Mouse (Mus musculus) thymus, adult 2 months (tissue): ENCODE data around the gene Lair1.
"Not testable (repeated sequence)": the region's sequence is repeated elsewhere in the genome, so short reads cannot be mapped to it uniquely, and the experiment has no call there.

Source experiments
- CTCF ChIP-seq: fragments of 200-500 bp; IDR thresholded peaks from 2 replicates; pipeline ENCODE4 v1.5.1; 2012; ENCODE audit warnings: mild to moderate bottlenecking, control low read depth, low read length, moderate library complexity, borderline replicate concordance; ENCODE audit not compliant: control insufficient read depth, poor library complexity, insufficient read depth; ENCODE audit errors: extremely low read depth
- POLR2A ChIP-seq: fragments of 200-500 bp; IDR thresholded peaks from 2 replicates; pipeline ENCODE4 v1.6.1; 2012; ENCODE audit warnings: mild to moderate bottlenecking, low read length, control low read depth, moderate library complexity; ENCODE audit not compliant: control insufficient read depth, poor library complexity, insufficient read depth; ENCODE audit errors: extremely low read depth

- not testable (repeated sequence) for TF ChIP-seq POLR2A, CTCF
Observed at GRCm38 (mm10) chr7:4003996-4004395, 59.0 kb downstream of the Lair1 start.
